Mouse (Mus musculus) CD4-positive, CD25-positive, alpha-beta regulatory T cell, adult 4 months (primary cell): ENCODE data around the gene Slc18a3. TPM values are rescaled to one million over a fixed set of nuclear protein-coding genes. Genes with fewer than 3 reads are reported as not detected.

Experiments used
- ATAC-seq: one replicate; pipeline ENCODE4 v1.8.0; 2017
- polyA plus RNA-seq, 2 experiments: library from polyadenylated mRNA; unstranded; fragments of 100-300 nt; shearing (Covaris generic); gene quantifications; one replicate each; pipeline ENCODE4 v1.2.1; 2017

Slc18a3 gene
- polyA plus RNA-seq, result not detected

GRCm38 (mm10) chr14:32464601-32465505 is at the start of gene Slc18a3:
Slc18a3 (minus strand) TSS chr14:32464850.
- ATAC-seq, result no peak

GRCm38 (mm10) chr14:32513336-32514032 is 48.8 kb upstream of the Slc18a3 start, which contains the start of gene Ercc6:
Ercc6 (plus strand) TSS chr14:32513521.
- ATAC-seq, result peak; percentile 92

- ATAC-seq, result no peak
Measured at GRCm38 (mm10) chr14:32512912-32513311, 48.3 kb upstream of the Slc18a3 start.

- no peak for ATAC-seq
Measured at GRCm38 (mm10) chr14:32509443-32509961, 44.9 kb upstream of the Slc18a3 start.

GRCm38 (mm10) chr14:32508105-32508835 is 43.6 kb upstream of the Slc18a3 start:
- no peak for ATAC-seq

GRCm38 (mm10) chr14:32507216-32507615 is 42.6 kb upstream of the Slc18a3 start:
- ATAC-seq, result no peak

GRCm38 (mm10) chr14:32506329-32506728 is 41.7 kb upstream of the Slc18a3 start:
- no peak for ATAC-seq

- no peak for ATAC-seq
Measured at GRCm38 (mm10) chr14:32503897-32504296, 39.2 kb upstream of the Slc18a3 start.

- no peak for ATAC-seq
Measured at GRCm38 (mm10) chr14:32502764-32503688, 38.4 kb upstream of the Slc18a3 start.

GRCm38 (mm10) chr14:32501303-32501702 is 36.7 kb upstream of the Slc18a3 start:
- ATAC-seq, result no peak

GRCm38 (mm10) chr14:32496115-32496850 is 31.6 kb upstream of the Slc18a3 start:
- ATAC-seq, result no peak

GRCm38 (mm10) chr14:32492521-32492920 is 27.9 kb upstream of the Slc18a3 start:
- ATAC-seq, result peak; percentile 37

GRCm38 (mm10) chr14:32482061-32482460 is 17.4 kb upstream of the Slc18a3 start:
- peak; percentile 63 for ATAC-seq

- ATAC-seq, result no peak
Measured at GRCm38 (mm10) chr14:32477581-32477980, 12.9 kb upstream of the Slc18a3 start.

- ATAC-seq, result no peak
Measured at GRCm38 (mm10) chr14:32476559-32476958, 11.9 kb upstream of the Slc18a3 start.

GRCm38 (mm10) chr14:32472996-32473395 is 8.3 kb upstream of the Slc18a3 start:
- no peak for ATAC-seq

- ATAC-seq, result no peak
Measured at GRCm38 (mm10) chr14:32467606-32468005, 3.0 kb upstream of the Slc18a3 start.

- no peak for ATAC-seq
Measured at GRCm38 (mm10) chr14:32465889-32466288, 1.2 kb upstream of the Slc18a3 start, which contains the start of gene Chat. Chat (minus strand) TSS chr14:32465989.

GRCm38 (mm10) chr14:32465506-32465870 is 838 bp upstream of the Slc18a3 start:
- no peak for ATAC-seq

- no peak for ATAC-seq
Measured at GRCm38 (mm10) chr14:32463211-32464040, 1.2 kb downstream of the Slc18a3 start.
